Mouse (Mus musculus): ENCODE results near the gene Mup3. TPM values are rescaled to one million over a fixed set of nuclear protein-coding genes. Genes with fewer than 3 reads are reported as not detected.

The Mup3 gene
- polyA plus RNA-seq, 1 experiment, result not detected

Other genes starting within 250 kb of the Mup3 start
- gene Mup20, start 33.2 kb downstream of the Mup3 start, polyA plus RNA-seq (2011; ENCODE audit: insufficient read depth, insufficient read length, low read depth, missing spikeins), result not detected in 2 replicates
- not detected in 2 replicates for gene Mup21, start 63.5 kb upstream of the Mup3 start, polyA plus RNA-seq (2011; ENCODE audit: insufficient read depth, insufficient read length, low read depth, missing spikeins)
- 7.3 and 12.7 TPM in 2 replicates for gene Zfp37, start 143.7 kb upstream of the Mup3 start, polyA plus RNA-seq (2011; ENCODE audit: insufficient read depth, insufficient read length, low read depth, missing spikeins)
- 7.8 and 8.5 TPM in 2 replicates for gene Slc31a2, start 175.2 kb upstream of the Mup3 start, polyA plus RNA-seq (2011; ENCODE audit: insufficient read depth, insufficient read length, low read depth, missing spikeins)

Measured in ES-Bruce4 (cell line).